Mouse (Mus musculus): Measurements from ENCODE around the gene Zfp362.

The Zfp362 gene

DNA sequence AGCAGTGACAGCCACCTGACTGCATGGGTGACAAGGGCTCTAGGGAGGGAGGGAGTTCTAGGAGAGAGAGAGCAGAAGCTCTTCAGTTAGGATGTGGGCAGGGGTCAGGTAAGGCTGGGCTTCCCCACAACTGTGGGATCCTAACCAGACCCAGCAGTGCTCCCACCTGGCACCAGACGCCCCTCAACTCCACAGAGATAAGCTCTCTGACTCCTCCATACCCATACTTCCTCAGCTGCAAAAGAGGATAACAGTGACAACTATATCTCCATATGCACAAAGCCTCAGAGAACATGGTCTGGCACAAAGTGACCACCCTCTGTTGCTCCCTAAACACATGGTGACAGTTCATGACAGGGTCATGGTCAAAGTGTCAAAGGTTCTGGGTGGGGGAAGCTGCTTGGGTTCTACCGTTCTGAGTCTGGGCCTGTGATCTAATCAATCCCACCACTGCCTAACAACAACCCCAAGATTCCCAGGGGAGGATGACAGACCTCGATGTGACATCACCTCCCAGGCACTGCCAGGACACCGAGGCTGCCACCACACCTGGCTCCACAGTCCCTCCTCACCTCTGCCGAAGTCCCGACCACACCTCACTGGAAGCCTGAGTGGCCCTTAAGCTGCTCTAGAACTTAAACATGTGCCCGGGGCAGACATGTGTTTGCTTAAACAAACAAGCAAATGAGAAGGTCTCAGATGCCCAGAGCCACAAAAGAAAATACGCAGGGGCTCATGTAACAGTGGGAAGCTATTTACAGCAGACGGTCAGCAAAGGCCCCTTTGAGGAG lies 4.0 kb downstream of the Zfp362 start:
- no peak for DNase-seq (ENCODE audit: low read depth, low spot score)

- no peak for DNase-seq (ENCODE audit: low read depth, low spot score)
Observed at GRCm38 (mm10) chr4:128796788-128797187, 9.1 kb downstream of the Zfp362 start.

DNA sequence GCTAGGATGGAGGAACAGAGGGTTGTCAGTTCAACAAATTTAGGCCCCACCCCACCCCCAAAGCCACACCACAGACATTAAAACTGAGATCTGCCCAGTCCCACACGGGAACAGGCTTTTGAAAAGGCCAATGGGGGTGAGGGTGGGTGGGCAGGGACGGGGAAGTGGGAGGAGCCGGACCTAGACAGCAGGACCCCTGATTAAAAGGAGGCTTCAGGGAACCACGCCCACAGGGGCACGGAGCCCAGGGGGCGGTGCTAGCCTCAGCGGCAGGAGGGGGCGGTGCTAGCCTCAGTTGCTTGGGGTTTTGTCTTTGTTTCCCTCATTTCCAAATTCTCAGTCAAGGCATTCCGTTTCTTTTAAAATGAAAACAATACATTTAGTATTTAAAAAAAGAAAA lies 10.2 kb downstream of the Zfp362 start:
- no peak for DNase-seq (ENCODE audit: low read depth, low spot score)

DNA sequence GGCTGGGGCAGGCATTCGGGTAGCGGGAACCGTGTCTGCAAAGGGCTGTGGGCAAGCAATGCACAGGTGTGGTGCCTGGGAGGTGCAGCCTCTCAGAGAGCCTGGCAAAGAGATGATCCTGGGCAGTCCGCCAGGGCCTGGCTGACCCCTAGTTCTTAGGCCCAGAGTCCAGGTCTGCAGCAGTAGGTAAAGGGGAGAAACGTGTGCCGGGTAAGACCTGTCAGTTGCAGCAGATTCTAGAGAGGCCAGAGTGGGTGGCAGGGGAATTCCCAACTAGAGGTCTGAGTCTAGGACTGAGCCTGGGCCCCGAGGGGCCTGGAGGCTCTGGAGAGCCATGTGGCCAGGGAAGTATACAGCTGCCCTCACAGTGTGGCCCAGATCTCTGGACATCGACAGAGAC lies 11.6 kb downstream of the Zfp362 start:
- DNase-seq (ENCODE audit: low read depth, low spot score) = no peak

DNA sequence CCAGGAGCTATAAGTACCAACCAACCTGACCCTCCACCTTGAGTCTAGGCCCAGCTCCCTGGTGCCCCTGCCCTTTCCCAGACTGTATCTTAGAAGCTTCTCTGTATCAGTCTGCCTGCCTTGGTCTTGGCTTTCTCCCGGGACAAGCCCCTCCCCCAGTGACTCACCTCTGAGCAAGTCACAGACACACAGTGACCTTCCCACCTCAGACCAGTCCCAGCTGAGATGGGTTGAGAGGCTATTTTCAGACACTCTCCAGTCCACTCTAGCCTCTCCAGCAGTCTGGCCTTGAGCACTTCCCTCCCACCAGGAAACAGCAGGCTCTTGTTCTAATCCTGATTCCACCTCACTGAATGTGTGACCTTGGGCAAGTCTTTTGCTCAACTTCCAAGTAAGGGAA lies 12.1 kb downstream of the Zfp362 start:
- DNase-seq (ENCODE audit: low read depth, low spot score) = no peak

DNA sequence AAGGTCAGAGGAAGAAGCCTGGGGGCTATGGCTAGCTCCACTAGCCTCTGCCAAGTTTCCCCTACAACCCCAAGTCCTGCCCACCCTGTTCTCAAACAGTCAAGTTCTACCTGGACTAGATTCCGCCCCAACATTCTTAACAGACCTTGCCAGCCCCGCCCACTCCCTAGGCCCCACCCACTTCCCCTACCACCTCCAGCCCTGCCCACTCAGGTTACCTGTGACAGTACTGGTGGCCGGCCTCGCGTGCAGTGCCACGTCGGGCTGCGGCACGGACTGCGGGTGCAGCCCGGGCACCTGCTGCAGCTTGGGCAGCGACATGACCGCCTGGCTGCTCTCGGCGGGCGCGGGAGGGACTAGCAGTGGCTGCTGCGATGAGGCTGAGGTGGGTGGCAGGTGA lies 16.2 kb downstream of the Zfp362 start:
- no peak for DNase-seq (ENCODE audit: low read depth, low spot score)

DNA sequence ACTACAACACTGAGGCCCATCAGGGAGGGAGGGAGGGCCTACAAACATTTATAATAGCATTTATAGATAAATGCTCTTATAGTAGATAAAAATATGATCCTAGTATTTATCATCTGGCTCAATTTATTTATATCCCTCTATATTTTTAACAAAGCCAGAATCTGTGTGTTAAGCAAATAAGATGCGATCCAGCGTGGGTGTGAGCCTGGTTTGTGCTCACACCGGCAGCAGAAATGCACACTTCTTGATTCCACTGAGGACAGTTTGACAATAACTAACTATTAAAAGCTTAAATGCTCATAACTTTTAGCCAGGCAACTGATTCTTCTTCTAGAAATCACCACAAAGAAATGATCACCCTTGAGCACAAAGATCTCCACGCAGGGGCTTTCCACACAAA lies 17.7 kb downstream of the Zfp362 start:
- DNase-seq (ENCODE audit: low read depth, low spot score) = no peak

- DNase-seq (ENCODE audit: low read depth, low spot score) = no peak
Observed at GRCm38 (mm10) chr4:128787023-128787939, 18.6 kb downstream of the Zfp362 start.

DNA sequence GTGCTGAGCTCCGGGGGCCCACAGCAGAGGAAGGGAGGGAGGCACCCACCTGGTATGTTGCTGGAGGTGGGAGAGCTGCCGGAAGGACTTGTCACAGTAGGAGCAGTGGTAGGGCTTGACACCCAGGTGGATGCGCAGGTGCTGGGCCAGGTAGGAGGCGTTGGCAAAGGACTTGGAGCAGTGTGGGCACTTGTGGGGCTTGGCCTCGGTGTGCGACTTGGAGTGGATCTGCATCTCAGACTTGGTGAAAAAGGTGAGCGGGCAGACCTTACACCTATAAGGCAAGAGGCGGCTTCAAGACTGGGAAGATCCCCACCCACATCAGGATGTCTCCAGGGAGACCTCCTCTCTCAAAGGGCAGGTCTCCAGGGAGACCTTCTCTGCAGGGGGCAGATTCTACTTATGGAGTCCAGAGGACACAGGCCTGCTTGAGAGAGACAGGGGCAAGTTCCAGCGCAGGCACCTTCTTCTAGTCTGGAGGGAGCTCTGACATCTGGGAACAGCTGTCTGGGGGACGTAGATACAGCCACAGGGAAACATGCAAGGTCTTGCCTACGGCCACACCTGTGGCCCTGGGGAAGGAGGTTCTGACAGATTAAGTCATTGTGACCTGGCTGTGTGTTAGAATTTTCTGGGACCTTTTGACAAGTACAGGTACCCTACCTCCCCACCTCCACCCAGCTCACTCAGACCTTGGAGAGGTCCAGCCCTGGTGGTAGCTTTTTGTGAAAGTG lies 19.8 kb downstream of the Zfp362 start:
- DNase-seq (ENCODE audit: low read depth, low spot score) = no peak

GRCm38 (mm10) chr4:128784950-128785631 lies 20.8 kb downstream of the Zfp362 start:
- no peak for DNase-seq (ENCODE audit: low read depth, low spot score)

DNA sequence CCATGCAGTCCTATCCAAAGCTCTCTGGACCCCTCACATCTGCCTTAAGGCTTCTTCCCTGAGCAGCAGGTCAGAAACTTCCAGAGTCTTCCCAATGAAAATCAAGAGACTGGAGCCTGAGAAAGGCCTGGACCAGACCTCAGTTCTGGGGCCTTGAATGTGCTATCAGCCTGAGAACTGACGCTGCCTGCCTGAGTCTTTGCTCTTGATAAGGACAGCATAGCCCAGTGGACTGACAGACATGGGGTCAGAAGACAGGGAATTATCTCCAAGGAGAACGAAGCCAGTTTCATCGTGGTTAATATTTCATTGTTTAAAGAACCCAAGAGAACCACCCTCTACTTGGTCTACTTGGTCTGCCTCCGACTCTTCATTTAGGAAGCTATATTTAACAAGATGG lies 23.2 kb downstream of the Zfp362 start:
- no peak for DNase-seq (ENCODE audit: low read depth, low spot score)

GRCm38 (mm10) chr4:128782037-128782436 lies 23.8 kb downstream of the Zfp362 start:
- no peak for DNase-seq (ENCODE audit: low read depth, low spot score)

GRCm38 (mm10) chr4:128777593-128777992 lies 28.3 kb downstream of the Zfp362 start:
- DNase-seq (ENCODE audit: low read depth, low spot score) = no peak

DNA sequence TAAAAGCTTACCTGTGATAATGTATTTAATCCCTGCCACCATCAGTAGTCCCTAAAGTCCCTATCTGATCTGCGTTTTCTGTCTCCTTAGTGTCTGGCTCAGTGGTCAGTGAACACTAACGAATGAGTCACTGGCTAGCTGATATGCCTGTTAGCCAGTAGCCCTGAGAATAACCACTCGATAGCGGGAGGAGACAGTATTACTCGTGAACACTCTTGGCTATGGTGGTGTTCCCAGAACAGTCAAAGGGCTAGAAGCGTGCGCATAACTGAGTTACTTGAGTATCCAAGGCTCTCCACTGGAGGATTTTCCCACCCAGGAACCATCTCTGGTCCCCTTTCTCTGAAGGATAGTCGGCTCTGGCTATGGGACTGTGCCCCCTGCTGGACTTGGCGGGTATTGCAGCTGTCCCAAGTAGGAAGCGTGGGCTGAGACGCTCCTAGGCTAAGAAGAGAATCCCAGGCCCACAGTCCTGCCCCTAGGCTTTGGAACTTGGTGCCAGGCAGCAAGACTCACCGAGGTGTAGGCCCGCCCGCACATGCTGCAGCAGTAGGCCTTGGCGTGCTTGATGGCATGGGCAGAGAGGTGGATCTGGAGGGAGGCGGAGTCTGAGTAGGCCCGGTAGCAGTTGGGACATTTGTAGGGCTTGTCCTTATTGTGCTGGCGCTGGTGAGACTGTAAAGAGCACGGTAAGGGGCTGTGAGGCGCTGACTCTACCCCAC lies 29.1 kb downstream of the Zfp362 start:
- no peak for DNase-seq (ENCODE audit: low read depth, low spot score)

DNA sequence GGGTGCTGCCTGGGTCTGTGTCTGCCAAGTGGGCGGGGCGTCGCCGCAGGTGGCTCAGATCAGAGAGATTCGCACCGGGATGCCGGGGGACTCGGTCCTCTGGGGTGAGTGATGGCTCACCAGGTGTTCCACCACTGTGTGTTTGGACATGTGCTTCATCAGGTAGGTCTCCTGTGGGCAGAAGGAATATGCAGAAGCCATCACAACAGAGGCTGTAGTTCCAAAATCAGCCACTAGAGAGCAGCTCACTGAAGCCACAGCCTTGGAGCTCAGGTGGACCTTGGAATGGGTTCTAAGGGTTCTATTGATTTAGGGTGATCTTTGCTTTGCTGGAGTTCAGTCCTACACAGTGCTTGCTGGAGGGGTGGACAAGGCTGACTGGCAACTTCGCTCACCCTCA lies 31.4 kb downstream of the Zfp362 start:
- DNase-seq (ENCODE audit: low read depth, low spot score) = no peak

DNA sequence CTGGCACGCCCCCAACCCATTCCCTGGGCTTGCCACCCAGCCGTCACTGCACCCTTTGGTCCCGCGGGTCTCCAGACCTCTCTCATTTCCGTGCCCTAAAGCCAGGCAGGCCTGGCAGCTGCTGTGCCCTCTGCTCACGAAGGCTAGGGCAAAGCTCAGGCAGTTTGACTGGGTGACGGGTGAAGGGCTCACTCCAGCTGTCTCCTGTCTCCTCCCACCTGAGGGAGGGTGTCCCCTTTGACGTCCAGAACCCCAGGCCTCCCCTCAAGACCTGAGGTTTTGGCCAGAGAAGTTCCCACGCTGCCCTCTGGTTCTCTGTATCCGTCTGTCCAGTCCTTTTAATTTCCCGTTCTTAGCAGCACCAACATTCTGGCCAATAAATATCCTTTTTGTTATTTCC lies 32.0 kb downstream of the Zfp362 start:
- no peak for DNase-seq (ENCODE audit: low read depth, low spot score)

GRCm38 (mm10) chr4:128770698-128771097 lies 35.1 kb downstream of the Zfp362 start:
- no peak for DNase-seq (ENCODE audit: low read depth, low spot score)

- DNase-seq (ENCODE audit: low read depth, low spot score) = no peak
Observed at GRCm38 (mm10) chr4:128769569-128770355, 36.1 kb downstream of the Zfp362 start.

- DNase-seq (ENCODE audit: low read depth, low spot score) = no peak
Observed at GRCm38 (mm10) chr4:128768120-128768519, 37.7 kb downstream of the Zfp362 start.

DNA sequence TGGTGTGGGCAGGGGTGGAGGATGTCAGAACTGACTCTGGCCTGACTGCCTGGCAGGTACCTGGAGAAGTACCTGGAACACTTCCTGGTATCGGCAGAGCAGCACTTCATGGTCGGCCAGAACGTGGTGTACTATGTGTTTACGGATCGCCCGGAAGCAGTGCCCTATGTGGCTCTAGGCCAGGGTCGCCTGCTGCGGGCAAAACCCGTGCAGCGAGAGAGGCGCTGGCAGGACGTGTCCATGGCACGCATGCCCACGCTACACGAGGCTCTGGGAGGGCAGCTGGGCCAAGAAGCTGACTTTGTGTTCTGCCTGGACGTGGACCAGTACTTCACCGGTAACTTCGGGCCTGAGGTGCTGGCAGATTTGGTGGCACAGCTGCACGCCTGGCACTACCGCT lies 38.9 kb downstream of the Zfp362 start:
- no peak for DNase-seq (ENCODE audit: low read depth, low spot score)

Measured in brain, embryonic 18.5 days (tissue).